Mouse (Mus musculus) C2C12 (cell line): Measurements from ENCODE around the gene Nfic.

Experiments used
- CEBPB ChIP-seq: IDR thresholded peaks from one replicate; pipeline ENCODE4 v1.6.1; 2011; ENCODE audit warnings: low read depth, mild to moderate bottlenecking, control low read depth, moderate library complexity
- CTCF ChIP-seq: IDR thresholded peaks from one replicate; pipeline ENCODE4 v1.5.1; 2011; ENCODE audit not compliant: control insufficient read depth, insufficient read depth, insufficient read length
- MAX ChIP-seq: IDR thresholded peaks from one replicate; pipeline ENCODE4 v1.6.1; 2011; ENCODE audit warnings: mild to moderate bottlenecking, control low read depth
- MYOD1 ChIP-seq: IDR thresholded peaks from one replicate; pipeline ENCODE4 v1.6.1; 2011; ENCODE audit warnings: low read depth; ENCODE audit not compliant: control insufficient read depth, insufficient read length
- MYOG ChIP-seq: IDR thresholded peaks from one replicate; pipeline ENCODE4 v1.6.1; 2011; ENCODE audit not compliant: control insufficient read depth, insufficient read length; ENCODE audit errors: extremely low read depth
- USF1 ChIP-seq: IDR thresholded peaks from one replicate; pipeline ENCODE4 v1.6.1; 2011; ENCODE audit warnings: low read depth, mild to moderate bottlenecking, control low read depth, moderate library complexity

DNA sequence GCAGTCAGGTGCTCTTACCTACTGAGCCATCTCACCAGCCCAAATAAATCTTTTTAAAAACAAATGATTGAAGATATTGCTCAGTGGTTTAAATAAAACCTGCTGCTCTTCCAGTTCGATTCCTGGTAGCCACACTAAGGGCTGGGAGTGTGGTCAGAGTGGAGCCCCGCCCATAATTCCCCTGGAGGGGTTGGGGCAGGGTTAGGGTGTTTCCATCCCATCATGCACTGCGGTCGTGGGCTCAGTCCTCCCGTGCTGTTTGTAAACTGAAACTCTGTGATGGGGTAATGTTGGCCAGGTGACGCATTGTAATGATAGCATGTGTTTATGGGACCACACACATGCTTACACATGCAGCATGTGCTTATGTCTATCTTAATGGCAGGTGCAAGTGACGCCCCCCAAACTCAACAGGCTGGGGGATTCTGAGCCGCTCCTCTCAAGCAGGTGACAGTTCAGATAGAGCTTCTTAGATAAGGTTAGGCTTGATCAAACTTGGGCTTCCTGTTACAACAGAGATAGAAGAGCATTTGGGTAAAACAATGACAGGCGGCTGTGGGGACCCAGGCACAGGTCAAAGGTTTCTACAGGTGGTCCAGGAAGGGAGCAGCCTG lies 103.7 kb downstream of the Nfic start:
- TF ChIP-seq CTCF (no peak), MAX (no peak), USF1 (no peak), CEBPB (no peak), MYOG (no peak), MYOD1 (peak; percentile 10)
